ENCODE assay signal across 8 mouse cellular contexts in the genomic region with DNA sequence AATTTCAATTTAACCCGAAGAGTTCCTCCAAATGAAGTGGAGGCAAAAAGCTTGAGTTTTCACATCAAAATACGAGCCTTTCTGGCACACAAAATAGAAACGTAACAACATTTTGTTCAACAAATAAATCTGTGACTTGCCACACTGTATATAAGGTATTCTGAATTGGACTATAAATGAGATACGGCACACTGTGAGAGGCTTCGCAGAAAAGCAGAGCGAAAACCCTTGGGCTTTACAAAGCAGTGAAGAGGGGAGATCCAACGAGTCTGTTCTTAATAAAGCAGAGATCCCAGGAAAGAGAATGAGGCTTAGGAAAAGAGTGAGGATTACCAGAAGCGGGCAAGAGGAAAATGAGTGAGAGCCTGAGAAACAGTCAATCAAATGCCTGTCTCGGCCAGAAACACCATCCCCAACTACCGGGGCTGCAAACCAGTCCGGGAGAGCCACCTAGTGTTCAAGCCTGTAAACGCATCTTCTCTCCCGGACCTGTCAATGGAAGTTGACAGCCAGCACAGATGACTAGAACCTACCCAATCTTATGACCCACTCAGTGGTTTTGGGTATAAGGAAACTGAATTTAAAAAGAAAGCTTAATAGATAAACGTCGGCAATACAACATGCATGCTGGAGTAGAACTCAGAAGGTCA. TPM values are rescaled to one million over a fixed set of nuclear protein-coding genes. Genes with fewer than 3 reads are reported as not detected.
DNase-seq lines count a peak whose midpoint lies in the region; ATAC-seq lines count a peak whose summit lies in the region.

No protein-coding gene starts in this region.

- H3K4me1 ChIP-seq in heart, embryonic 16.5 days (ENCODE audit: control insufficient read depth, insufficient read depth, low read length), result no peaks in the 10 kb centered on the region
- peaks cover 3% of the 10 kb centered on the region; the same call in 1 of the 2 replicates for H3K4me1 ChIP-seq in forebrain, embryonic 16.5 days (replicated peaks; ENCODE audit: control insufficient read depth, insufficient read depth, low read length)
- no peaks in the 10 kb centered on the region for H3K4me1 ChIP-seq in midbrain, embryonic 16.5 days (ENCODE audit: control insufficient read depth, insufficient read depth, low read length)

- H3K9me3 ChIP-seq in heart, embryonic 16.5 days (replicated peaks; ENCODE audit: control insufficient read depth, low read length), result no peaks in the 10 kb centered on the region
- no peaks in the 10 kb centered on the region for H3K9me3 ChIP-seq in forebrain, embryonic 16.5 days (ENCODE audit: control insufficient read depth, low read length)
- no peaks in the 10 kb centered on the region for H3K9me3 ChIP-seq in midbrain, embryonic 16.5 days (replicated peaks; ENCODE audit: control insufficient read depth, low read length, poor library complexity, severe bottlenecking)

- H3K9ac ChIP-seq in heart, embryonic 16.5 days (ENCODE audit: low read length), result no peak overlapping the region
- H3K9ac ChIP-seq in forebrain, embryonic 16.5 days (replicated peaks; ENCODE audit: low read depth, low read length), result no peak overlapping the region
- no peak overlapping the region; the same call in 1 of the 2 replicates for H3K9ac ChIP-seq in midbrain, embryonic 16.5 days (ENCODE audit: low read depth, low read length)

- H3K4me3 ChIP-seq in heart, embryonic 16.5 days (ENCODE audit: low read length), result no peak overlapping the region
- no peak overlapping the region for H3K4me3 ChIP-seq in forebrain, embryonic 16.5 days (replicated peaks; ENCODE audit: low read length)
- H3K4me3 ChIP-seq in midbrain, embryonic 16.5 days (ENCODE audit: low read depth, low read length), result peak overlapping the region; percentile 16; the same call in 1 of the 2 replicates

- intact Hi-C loops in heart, postnatal 25 days (cut with DNase I), result loop anchor here (10.0 kb wide), 1 partner anchor 1082 kb away; no protein-coding TSS in a partner anchor
- intact Hi-C loops in left cerebral cortex, postnatal 25 days (cut with DNase I), result loop anchor here (2.0 to 10.0 kb wide), 2 partner anchors 1802 to 1900 kb away; no protein-coding TSS in a partner anchor

- no peak for ATAC-seq in heart, embryonic 16.5 days (replicated peaks; ENCODE audit: extremely low read depth, insufficient read depth, low FRiP score)
- peak; percentile 94 for ATAC-seq in forebrain, embryonic 16.5 days
- ATAC-seq in midbrain, embryonic 16.5 days, result peak; percentile 93

- no peaks in the 10 kb centered on the region for H3K27me3 ChIP-seq in heart, embryonic 16.5 days (ENCODE audit: control insufficient read depth, insufficient read depth, low read length)
- H3K27me3 ChIP-seq in forebrain, embryonic 16.5 days (replicated peaks; ENCODE audit: control insufficient read depth, insufficient read depth, low read length), result no peaks in the 10 kb centered on the region
- H3K27me3 ChIP-seq in midbrain, embryonic 16.5 days (ENCODE audit: control insufficient read depth, insufficient read depth, low read depth, low read length), result no peaks in the 10 kb centered on the region

- no peak overlapping the region for H3K27ac ChIP-seq in heart, embryonic 16.5 days (ENCODE audit: low read length)
- H3K27ac ChIP-seq in forebrain, embryonic 16.5 days (ENCODE audit: low read length), result no peak overlapping the region
- no peak overlapping the region for H3K27ac ChIP-seq in midbrain, embryonic 16.5 days (ENCODE audit: low read length)

- H3K4me2 ChIP-seq in heart, embryonic 16.5 days (ENCODE audit: low read depth, low read length), result 0 out of 2 replicates have a peak overlapping the region, but pooled peaks have one; percentile 17
- peak overlapping the region; percentile 32; the same call in 1 of the 2 replicates for H3K4me2 ChIP-seq in forebrain, embryonic 16.5 days (ENCODE audit: low read length)
- H3K4me2 ChIP-seq in midbrain, embryonic 16.5 days (ENCODE audit: low read length), result peak overlapping the region; percentile 51

- DNase-seq in heart, postnatal 25 days (ENCODE audit: low spot score), result no peak
- DNase-seq in cerebellum, adult 11-12 months, result peak; percentile 35
- peak; percentile 60 for DNase-seq in kidney, adult 11 months
- peak; percentile 81 to 84 for DNase-seq in left cerebral cortex, postnatal 25 days (ENCODE audit: low spot score in 2 of 2)
- DNase-seq in testis, postnatal 10 days (ENCODE audit: low spot score), result peak; percentile 70

- H3K36me3 ChIP-seq in heart, embryonic 16.5 days (ENCODE audit: control insufficient read depth, insufficient read depth), result no peaks in the 10 kb centered on the region
- H3K36me3 ChIP-seq in forebrain, embryonic 16.5 days (ENCODE audit: control insufficient read depth, insufficient read depth), result no peaks in the 10 kb centered on the region
- no peaks in the 10 kb centered on the region for H3K36me3 ChIP-seq in midbrain, embryonic 16.5 days (ENCODE audit: control insufficient read depth, insufficient read depth, low read length)

- WGBS in heart, embryonic 16.5 days, result 35% methylated on average over 15 of the region's 15 CpGs
- WGBS in forebrain, embryonic 16.5 days, result 36% methylated on average over 15 of the region's 15 CpGs
- 30% methylated on average over 15 of the region's 15 CpGs for WGBS in midbrain, embryonic 16.5 days

RNA-seq across cellular contexts. Expression of a gene that starts 36.2 kb away (rescaled TPM):
- not detected in 2 replicates for polyA plus RNA-seq in heart, embryonic 16.5 days (2015; fragmentation: Nextera tagmentation; extraction: Ambion mirVana)
- not detected for total RNA-seq in heart, postnatal 25 days (2021)
- polyA plus RNA-seq in forebrain, embryonic 16.5 days (2015; fragmentation: Nextera tagmentation; extraction: Ambion mirVana), result not detected in 2 replicates
- total RNA-seq in left cerebral cortex, postnatal 25 days (2021), result not detected
- not detected in 2 replicates for polyA plus RNA-seq in midbrain, embryonic 16.5 days (2015; fragmentation: Nextera tagmentation; extraction: Ambion mirVana)

RNA-seq across cellular contexts. Expression of a gene that starts 38.9 kb away (rescaled TPM):
- 0.21 and 0.24 TPM in 2 replicates for polyA plus RNA-seq in heart, embryonic 16.5 days (2015; fragmentation: Nextera tagmentation; extraction: Ambion mirVana)
- total RNA-seq in heart, postnatal 25 days (2021), result not detected
- polyA plus RNA-seq in forebrain, embryonic 16.5 days (2015; fragmentation: Nextera tagmentation; extraction: Ambion mirVana), result 0.60 and 0.72 TPM in 2 replicates
- total RNA-seq in left cerebral cortex, postnatal 25 days (2021), result under 1 TPM; 0.18 to 0.21 TPM
- 1.8 TPM in 2 replicates for polyA plus RNA-seq in midbrain, embryonic 16.5 days (2015; fragmentation: Nextera tagmentation; extraction: Ambion mirVana)
